Mouse (Mus musculus): ENCODE measurements around the gene Dync1li2.

DNA sequence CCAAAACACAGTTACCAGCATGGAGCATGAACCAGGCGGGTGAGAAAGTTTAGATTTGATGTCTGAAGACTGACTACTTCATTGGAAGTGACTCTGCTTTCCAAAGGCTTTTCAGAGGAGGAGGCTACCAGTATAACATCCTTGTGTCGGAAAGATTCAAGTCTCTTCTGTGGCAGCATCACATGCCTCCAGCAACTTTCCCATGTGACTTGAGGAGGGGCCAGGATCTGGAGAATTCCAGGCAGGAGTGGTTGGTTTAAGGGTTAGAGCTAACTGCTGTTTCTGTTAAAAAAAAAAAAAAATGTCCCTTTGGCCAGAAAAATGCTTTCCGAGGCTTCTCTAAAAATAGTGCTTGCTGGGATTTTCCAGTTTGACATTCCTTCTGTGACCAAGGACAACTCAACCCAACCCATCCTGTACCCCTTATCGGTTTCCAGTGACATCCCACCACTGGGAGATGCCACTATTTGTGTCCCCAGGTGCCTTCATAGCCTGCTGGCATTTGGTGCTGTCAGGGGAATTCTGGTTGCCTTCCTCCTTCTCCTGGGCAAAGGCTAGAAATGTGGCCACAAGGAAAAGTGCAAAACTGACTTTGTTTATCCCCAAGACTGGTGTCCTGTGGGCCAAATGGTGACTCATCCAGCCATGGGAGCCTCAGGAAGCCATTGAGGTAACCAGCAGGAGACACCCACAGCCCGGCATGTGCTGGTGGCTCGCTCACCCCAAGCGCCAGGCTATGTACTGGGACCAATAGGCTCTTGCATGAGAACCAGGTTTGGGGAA is 34.3 kb downstream of the Dync1li2 start:
- TF ChIP-seq CTCF (IDR thresholded peaks at IDR 0.05; ENCODE audit: insufficient read depth, low read length) (no peak), POLR2A (IDR thresholded peaks at IDR 0.05; ENCODE audit: borderline replicate concordance, extremely low read depth, low read depth, low read length) (no peak)
